Mouse (Mus musculus): Measurements from ENCODE around the gene Myadml2. TPM values are rescaled to one million over a fixed set of nuclear protein-coding genes. Genes with fewer than 3 reads are reported as not detected.

Gene Myadml2
- polyA plus RNA-seq, 1 experiment from 2014 or later: 2.4 TPM

- 91% methylated on average over 25 of the region's 25 CpGs for WGBS
- peaks cover 26% of the 10 kb centered on the region for H3K4me1 ChIP-seq (ENCODE audit: control insufficient read depth, insufficient read depth, low read depth, low read length)
- H3K9me3 ChIP-seq (ENCODE audit: control insufficient read depth, low read length): no peaks in the 10 kb centered on the region
- H3K9ac ChIP-seq (ENCODE audit: low read depth, low read length): no peak overlapping the region
- no peak overlapping the region; the same call in 1 of the 2 replicates for H3K27ac ChIP-seq (ENCODE audit: low read depth, low read length)
- ATAC-seq: no peak
- peaks cover 33% of the 10 kb centered on the region for H3K36me3 ChIP-seq (ENCODE audit: control insufficient read depth, insufficient read depth, low read length)
- no peaks in the 10 kb centered on the region for H3K27me3 ChIP-seq (replicated peaks; ENCODE audit: control insufficient read depth, insufficient read depth, low read length)
- H3K4me3 ChIP-seq (ENCODE audit: low read length): no peak overlapping the region
- H3K4me2 ChIP-seq (ENCODE audit: low read length): no peak overlapping the region
Measured at GRCm38 (mm10) chr11:120618619-120619535, 29.1 kb downstream of the Myadml2 start.

GRCm38 (mm10) chr11:120617519-120618112 lies 30.3 kb downstream of the Myadml2 start, which contains the start of gene Pcyt2:
Gene Pcyt2, minus strand, starts transcription at chr11:120617936.
- Histone ChIP-seq H3K4me3 (ENCODE audit: low read length) (peak within 1 kb of the TSS; percentile 86), H3K27ac (ENCODE audit: low read depth, low read length) (peak within 1 kb of the TSS; percentile 90), H3K4me1 (ENCODE audit: control insufficient read depth, insufficient read depth, low read depth, low read length) (peaks cover 20% of the 10 kb centered on the region), H3K27me3 (replicated peaks; ENCODE audit: control insufficient read depth, insufficient read depth, low read length) (no peaks in the 10 kb centered on the region), H3K9me3 (ENCODE audit: control insufficient read depth, low read length) (no peaks in the 10 kb centered on the region), H3K4me2 (ENCODE audit: low read length) (peak within 1 kb of the TSS; percentile 58), H3K36me3 (ENCODE audit: control insufficient read depth, insufficient read depth, low read length) (peaks cover 35% of the 10 kb centered on the region), H3K9ac (ENCODE audit: low read depth, low read length) (peak within 1 kb of the TSS; percentile 88)
- under 1% methylated on average over 56 of the region's 56 CpGs for WGBS
- ATAC-seq: peak; percentile 96

GRCm38 (mm10) chr11:120616617-120617294 lies 31.2 kb downstream of the Myadml2 start:
- peak overlapping the region; percentile 90 for H3K27ac ChIP-seq (ENCODE audit: low read depth, low read length)
- H3K4me2 ChIP-seq (ENCODE audit: low read length): peak overlapping the region; percentile 58
- ATAC-seq: no peak
- peak overlapping the region; percentile 88 for H3K9ac ChIP-seq (ENCODE audit: low read depth, low read length)
- H3K9me3 ChIP-seq (ENCODE audit: control insufficient read depth, low read length): no peaks in the 10 kb centered on the region
- 54% methylated on average over 4 of the region's 4 CpGs for WGBS
- H3K4me1 ChIP-seq (ENCODE audit: control insufficient read depth, insufficient read depth, low read depth, low read length): peaks cover 20% of the 10 kb centered on the region
- peaks cover 40% of the 10 kb centered on the region for H3K36me3 ChIP-seq (ENCODE audit: control insufficient read depth, insufficient read depth, low read length)
- no peaks in the 10 kb centered on the region for H3K27me3 ChIP-seq (replicated peaks; ENCODE audit: control insufficient read depth, insufficient read depth, low read length)
- H3K4me3 ChIP-seq (ENCODE audit: low read length): peak overlapping the region; percentile 86

- Histone ChIP-seq H3K27me3 (replicated peaks; ENCODE audit: control insufficient read depth, insufficient read depth, low read length) (no peaks in the 10 kb centered on the region), H3K9ac (ENCODE audit: low read depth, low read length) (peak overlapping the region; percentile 28; the same call in 1 of the 2 replicates), H3K36me3 (ENCODE audit: control insufficient read depth, insufficient read depth, low read length) (peaks cover 48% of the 10 kb centered on the region), H3K4me3 (ENCODE audit: low read length) (no peak overlapping the region), H3K4me1 (ENCODE audit: control insufficient read depth, insufficient read depth, low read depth, low read length) (peaks cover 20% of the 10 kb centered on the region), H3K9me3 (ENCODE audit: control insufficient read depth, low read length) (no peaks in the 10 kb centered on the region), H3K27ac (ENCODE audit: low read depth, low read length) (no peak overlapping the region), H3K4me2 (ENCODE audit: low read length) (peak overlapping the region; percentile 58)
- WGBS: 96% methylated on average over 11 of the region's 11 CpGs
- no peak for ATAC-seq
Measured at GRCm38 (mm10) chr11:120615606-120616203, 32.3 kb downstream of the Myadml2 start.

- no peak overlapping the region for H3K27ac ChIP-seq (ENCODE audit: low read depth, low read length)
- H3K9ac ChIP-seq (ENCODE audit: low read depth, low read length): 0 out of 2 replicates have a peak overlapping the region, but pooled peaks have one; percentile 19
- no peak overlapping the region for H3K4me2 ChIP-seq (ENCODE audit: low read length)
- H3K27me3 ChIP-seq (replicated peaks; ENCODE audit: control insufficient read depth, insufficient read depth, low read length): no peaks in the 10 kb centered on the region
- H3K4me1 ChIP-seq (ENCODE audit: control insufficient read depth, insufficient read depth, low read depth, low read length): peaks cover 20% of the 10 kb centered on the region
- H3K4me3 ChIP-seq (ENCODE audit: low read length): no peak overlapping the region
- H3K9me3 ChIP-seq (ENCODE audit: control insufficient read depth, low read length): no peaks in the 10 kb centered on the region
- 96% methylated on average over 6 of the region's 6 CpGs for WGBS
- H3K36me3 ChIP-seq (ENCODE audit: control insufficient read depth, insufficient read depth, low read length): peaks cover 45% of the 10 kb centered on the region
- no peak for ATAC-seq
Measured at GRCm38 (mm10) chr11:120615167-120615566, 32.8 kb downstream of the Myadml2 start.

- 68% methylated on average over 8 of the region's 8 CpGs for WGBS
- H3K4me3 ChIP-seq (ENCODE audit: low read length): no peak overlapping the region
- no peak overlapping the region for H3K4me2 ChIP-seq (ENCODE audit: low read length)
- no peak overlapping the region for H3K27ac ChIP-seq (ENCODE audit: low read depth, low read length)
- peaks cover 2% of the 10 kb centered on the region; the same call in 1 of the 2 replicates for H3K27me3 ChIP-seq (replicated peaks; ENCODE audit: control insufficient read depth, insufficient read depth, low read length)
- peaks cover 21% of the 10 kb centered on the region for H3K4me1 ChIP-seq (ENCODE audit: control insufficient read depth, insufficient read depth, low read depth, low read length)
- ATAC-seq: no peak
- no peaks in the 10 kb centered on the region for H3K9me3 ChIP-seq (ENCODE audit: control insufficient read depth, low read length)
- no peak overlapping the region for H3K9ac ChIP-seq (ENCODE audit: low read depth, low read length)
- peaks cover 44% of the 10 kb centered on the region for H3K36me3 ChIP-seq (ENCODE audit: control insufficient read depth, insufficient read depth, low read length)
Measured at GRCm38 (mm10) chr11:120613976-120614375, 34.0 kb downstream of the Myadml2 start.

GRCm38 (mm10) chr11:120613481-120613972 lies 34.4 kb downstream of the Myadml2 start:
- Histone ChIP-seq H3K36me3 (ENCODE audit: control insufficient read depth, insufficient read depth, low read length) (peaks cover 44% of the 10 kb centered on the region), H3K4me1 (ENCODE audit: control insufficient read depth, insufficient read depth, low read depth, low read length) (peaks cover 25% of the 10 kb centered on the region), H3K4me3 (ENCODE audit: low read length) (no peak overlapping the region), H3K9me3 (ENCODE audit: control insufficient read depth, low read length) (no peaks in the 10 kb centered on the region), H3K27me3 (replicated peaks; ENCODE audit: control insufficient read depth, insufficient read depth, low read length) (peaks cover 2% of the 10 kb centered on the region; the same call in 1 of the 2 replicates), H3K9ac (ENCODE audit: low read depth, low read length) (no peak overlapping the region), H3K4me2 (ENCODE audit: low read length) (no peak overlapping the region), H3K27ac (ENCODE audit: low read depth, low read length) (no peak overlapping the region)
- ATAC-seq: no peak
- WGBS: 86% methylated on average over 10 of the region's 10 CpGs

GRCm38 (mm10) chr11:120612763-120613162 lies 35.2 kb downstream of the Myadml2 start:
- Histone ChIP-seq H3K27me3 (replicated peaks; ENCODE audit: control insufficient read depth, insufficient read depth, low read length) (peaks cover 2% of the 10 kb centered on the region; the same call in 1 of the 2 replicates), H3K9me3 (ENCODE audit: control insufficient read depth, low read length) (no peaks in the 10 kb centered on the region), H3K4me3 (ENCODE audit: low read length) (no peak overlapping the region), H3K4me1 (ENCODE audit: control insufficient read depth, insufficient read depth, low read depth, low read length) (peaks cover 29% of the 10 kb centered on the region), H3K4me2 (ENCODE audit: low read length) (no peak overlapping the region), H3K36me3 (ENCODE audit: control insufficient read depth, insufficient read depth, low read length) (peaks cover 39% of the 10 kb centered on the region), H3K27ac (ENCODE audit: low read depth, low read length) (no peak overlapping the region), H3K9ac (ENCODE audit: low read depth, low read length) (no peak overlapping the region)
- ATAC-seq: 0 out of 2 replicates have a peak, but pooled peaks have one; percentile 10
- WGBS: 50% methylated on average over 6 of the region's 6 CpGs

All from hindbrain, embryonic 16.5 days (tissue).